Mouse (Mus musculus) cerebellum, postnatal 10 days (tissue): Measurements from ENCODE around the gene Scnn1b.

Source experiments
- DNase-seq, 2 experiments: peaks; one replicate each; pipeline ENCODE4 v3.0.0; 2021; ENCODE audit warnings: mixed read lengths in 2 of 2

Gene Scnn1b

DNA sequence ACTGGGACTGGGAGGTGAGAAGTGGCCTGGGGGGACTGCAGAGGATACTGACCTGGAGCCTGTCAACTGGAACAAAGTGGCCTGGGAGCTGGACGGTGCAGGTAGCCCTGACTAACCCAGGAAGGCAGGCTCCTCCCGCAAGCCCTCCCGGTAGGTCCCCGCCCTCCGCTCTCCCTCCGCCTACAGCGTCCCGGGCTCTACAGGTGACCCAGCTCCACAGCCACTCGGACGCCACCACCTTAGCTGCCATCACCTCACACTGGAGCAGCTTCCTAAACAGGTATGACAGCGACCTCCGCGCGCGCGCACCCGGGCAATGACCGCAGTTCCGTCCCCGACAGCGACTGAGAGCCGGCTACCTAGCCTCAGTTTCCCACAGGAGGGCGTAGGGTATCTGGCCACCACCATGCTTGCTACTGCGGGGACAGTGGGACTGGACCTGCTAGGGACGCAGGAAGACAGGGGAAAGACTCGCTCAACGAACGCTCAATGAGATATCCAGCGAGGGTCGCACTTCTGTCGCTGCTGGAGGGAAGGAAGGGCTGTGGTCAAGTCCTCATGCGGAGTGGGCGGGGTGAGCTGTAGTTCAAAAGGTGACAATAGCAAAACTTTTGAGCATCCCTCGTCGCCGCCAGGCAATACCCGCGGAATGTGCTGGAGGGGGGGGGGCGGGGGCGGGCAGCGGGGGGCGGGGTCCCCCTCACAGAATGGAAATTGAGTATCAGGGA lies at the start of gene Scnn1b:
Gene Scnn1b, plus strand, starts transcription at position 181 of the 728 bp plus-strand sequence.
- no peak for DNase-seq

DNA sequence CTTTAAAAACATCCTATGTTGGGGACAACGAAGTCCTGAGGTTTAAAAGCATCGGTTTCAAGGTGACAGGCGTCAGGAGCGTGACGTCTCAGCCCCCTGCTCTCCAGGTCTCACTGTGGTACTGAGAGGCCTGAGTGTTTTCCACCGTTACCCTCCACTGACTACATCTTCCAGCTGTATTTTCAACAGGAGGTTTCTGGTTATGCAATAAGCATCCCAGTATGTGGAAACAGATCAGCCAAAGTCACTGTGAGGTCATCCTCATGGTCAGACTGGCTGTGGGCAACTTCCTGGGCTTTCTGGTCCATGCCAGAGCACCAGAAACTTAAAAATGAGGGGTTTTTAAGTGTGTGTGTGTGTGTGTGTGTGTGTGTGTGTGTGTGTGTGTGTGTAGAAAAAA lies 43.2 kb upstream of the Scnn1b start:
- no peak for DNase-seq

DNA sequence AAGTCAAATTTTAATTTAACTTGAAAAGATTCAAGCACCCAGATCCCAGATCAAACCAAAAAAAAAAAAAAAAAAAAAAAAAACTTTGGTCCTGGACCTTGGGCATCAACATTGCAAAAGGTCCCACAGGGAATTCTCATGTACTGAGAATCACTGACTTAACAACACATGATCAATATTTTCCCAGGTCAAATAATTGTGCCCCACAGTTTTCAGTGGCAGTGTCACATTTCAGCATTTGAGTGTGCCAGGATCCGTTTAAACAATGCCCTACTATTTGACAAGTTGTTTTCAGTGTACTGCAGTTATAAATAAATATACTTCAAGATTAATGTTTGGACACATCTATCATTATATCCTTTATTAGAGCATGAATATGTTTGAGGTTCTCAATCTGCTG lies 36.4 kb upstream of the Scnn1b start:
- DNase-seq: no peak

DNA sequence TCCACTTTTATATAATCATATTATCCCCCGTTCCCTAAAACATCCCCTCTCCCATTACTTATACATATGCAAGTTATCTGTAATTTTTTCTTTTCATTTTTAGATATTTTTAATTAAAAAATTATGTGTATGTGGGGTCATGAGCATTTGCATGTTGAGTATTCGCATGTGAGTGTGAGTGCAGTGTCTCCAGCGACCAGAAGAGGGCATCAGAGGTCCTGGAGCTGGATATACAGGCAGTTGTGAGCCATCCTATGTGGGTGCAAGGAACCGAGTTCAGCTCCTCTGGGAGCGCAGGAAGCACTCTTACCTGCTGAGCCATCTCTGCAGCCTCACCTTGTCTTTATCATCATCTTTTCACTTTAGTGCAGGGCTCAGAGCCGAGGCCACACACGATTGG lies 29.4 kb upstream of the Scnn1b start:
- no peak for DNase-seq

DNA sequence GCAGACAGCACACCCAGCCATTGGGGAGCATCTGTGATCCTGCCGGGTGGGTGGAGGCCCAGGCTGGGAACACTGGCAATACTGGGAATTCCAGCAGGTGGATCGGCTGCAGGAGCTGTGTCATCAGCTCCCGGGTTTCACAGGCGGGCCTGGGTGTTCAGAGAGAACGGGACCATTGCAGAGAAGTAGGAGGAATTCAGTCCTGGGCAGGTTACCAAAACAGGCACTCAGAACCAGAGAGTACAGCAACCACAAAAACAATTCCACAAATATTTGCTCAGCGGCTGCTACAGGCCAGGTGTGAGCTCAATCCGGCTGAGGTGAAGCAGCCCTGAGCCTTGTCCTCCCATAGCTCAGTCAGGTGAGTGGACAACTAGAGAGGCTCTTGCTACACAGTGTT lies 28.0 kb upstream of the Scnn1b start:
- DNase-seq: no peak

DNA sequence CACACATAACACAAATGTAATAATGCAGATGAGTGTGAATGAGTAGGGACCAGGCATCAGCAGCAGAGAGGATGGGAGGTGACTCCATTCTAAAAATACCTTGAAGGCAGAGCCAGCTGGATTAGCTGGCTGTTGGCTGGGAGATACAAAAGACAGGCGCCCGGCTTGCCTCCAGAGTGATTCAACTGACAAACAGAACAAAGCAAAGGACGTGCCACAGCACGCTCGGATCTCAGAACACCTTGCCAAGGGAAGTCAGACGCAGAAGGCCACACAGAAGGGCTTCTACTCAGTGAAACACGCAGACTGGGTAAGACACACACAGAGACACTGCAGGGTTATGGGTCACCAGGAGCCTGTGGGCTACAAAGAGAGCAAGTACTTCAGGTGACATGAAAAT lies 24.0 kb upstream of the Scnn1b start:
- DNase-seq: peak; percentile 29 to 46

DNA sequence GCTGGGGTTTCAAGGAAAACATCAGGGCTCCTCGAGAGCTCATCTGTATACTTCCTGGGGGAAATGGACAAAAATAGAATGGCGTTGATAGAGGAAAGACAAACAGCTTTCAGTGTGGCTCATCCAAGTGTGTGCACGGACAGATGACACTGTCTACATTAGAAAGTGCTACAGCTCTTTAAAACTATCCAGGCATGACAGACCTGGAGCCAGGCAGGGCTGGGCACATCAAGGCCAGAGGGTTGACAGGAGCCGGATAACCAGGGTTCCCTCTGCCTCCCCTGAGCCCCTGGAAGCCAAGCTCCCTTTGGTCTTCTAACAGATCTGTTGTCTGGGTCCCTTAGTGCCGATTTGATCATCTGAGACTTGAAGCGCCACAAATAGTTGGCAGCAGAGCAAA lies 22.6 kb upstream of the Scnn1b start:
- DNase-seq: no peak

DNA sequence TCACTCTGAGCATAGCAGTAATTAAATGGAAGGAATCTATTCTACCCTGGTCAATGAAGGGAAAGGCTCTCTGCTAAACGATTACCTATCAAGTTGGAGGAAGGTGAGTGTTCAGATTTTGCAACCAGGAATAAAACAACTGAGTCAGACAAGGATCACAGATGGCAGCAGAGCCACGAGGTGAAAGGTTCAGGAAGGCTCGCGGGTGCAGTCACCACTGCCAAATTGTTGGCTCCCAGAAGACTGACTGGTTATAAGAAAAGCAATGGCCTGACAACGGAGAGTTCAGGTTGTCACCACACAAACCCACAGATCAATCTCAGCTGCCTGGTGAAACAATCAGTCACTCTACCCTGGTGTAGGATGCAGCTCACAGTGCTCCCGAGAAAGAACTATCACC lies 18.9 kb upstream of the Scnn1b start:
- no peak for DNase-seq

DNA sequence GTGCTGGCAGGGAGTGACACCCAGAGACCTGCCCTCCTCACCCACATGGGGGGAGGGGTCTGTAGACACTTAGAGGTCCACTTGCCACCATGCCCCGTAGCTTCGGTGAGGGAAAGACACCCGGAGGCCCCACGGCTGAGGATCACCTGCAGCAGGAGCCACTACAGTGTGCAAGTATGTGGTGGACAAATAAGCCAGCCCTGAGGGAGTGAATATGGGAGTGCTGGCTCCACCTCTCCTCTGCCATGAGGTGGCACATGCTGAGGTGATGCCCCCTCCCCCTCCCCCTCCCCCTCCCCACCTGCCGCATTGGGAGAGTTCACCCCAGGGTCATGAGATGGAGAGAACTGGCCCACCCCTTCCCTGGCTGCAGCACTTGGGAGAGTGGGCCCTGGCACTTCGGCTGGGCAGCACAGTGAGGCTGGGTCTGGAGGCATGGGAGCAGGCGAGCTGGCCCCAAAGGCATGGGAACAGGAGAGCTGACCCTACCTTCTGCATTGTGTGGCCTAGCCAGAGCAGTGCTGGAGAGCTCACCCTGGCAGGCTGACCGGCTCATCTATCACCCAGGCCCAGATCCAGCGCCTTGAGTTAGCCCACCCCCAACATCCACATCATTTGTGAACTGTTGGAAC lies 16.2 kb upstream of the Scnn1b start:
- DNase-seq: no peak

DNA sequence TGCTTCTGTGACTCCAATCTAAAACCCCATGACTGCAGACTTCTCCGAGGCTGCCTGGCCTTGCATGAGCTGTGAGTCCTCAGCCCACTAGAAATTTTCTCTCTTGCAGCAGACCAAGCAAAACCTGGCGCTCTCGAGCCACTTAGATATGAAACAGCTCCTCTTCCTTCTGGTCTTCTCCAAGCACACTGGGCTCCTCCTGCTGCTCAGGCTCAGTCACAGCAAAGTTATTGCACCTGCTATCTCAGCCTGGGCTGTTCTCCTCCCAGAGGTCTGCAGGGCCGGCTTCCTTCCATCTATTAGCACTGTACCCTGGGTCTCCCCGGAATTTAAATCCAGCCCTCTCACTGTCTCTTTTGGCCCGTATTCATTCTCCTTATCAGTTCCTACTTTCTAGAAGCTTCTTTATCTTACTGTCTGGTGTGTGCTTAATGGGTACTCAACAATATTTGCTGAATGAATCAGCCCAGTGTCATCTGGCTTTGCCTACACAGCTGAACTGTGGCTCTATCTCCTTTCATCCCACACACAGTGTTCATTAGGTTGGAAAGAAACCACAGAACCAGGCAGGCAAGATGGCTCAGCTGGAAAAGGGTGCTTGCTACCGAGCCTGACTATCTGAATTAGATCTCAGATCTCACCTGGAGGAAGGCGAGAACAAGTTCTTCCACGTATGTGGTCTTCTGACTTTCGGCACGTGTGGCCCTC lies 7.5 kb upstream of the Scnn1b start:
- DNase-seq: no peak

DNA sequence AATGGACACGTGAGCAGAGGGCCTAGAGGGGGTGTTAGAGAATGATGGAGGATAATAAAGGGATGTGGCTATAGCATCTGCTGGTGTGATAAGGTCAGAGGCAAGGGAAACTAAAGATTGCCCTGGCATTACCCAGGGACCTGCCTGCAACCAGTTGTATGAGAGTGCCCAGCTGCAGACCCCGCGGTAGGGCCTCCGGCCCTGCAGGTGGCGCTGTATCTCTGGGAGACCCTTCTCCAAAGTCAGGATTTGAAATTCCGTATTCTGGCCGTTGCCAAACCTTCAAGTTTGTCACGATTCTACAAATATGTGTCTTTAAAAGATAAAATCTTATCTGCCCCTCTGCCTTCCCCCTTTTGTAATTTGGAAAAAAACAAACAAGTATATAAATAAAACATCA lies 5.9 kb upstream of the Scnn1b start:
- DNase-seq: peak in 1 of 2 experiments; percentile 20

DNA sequence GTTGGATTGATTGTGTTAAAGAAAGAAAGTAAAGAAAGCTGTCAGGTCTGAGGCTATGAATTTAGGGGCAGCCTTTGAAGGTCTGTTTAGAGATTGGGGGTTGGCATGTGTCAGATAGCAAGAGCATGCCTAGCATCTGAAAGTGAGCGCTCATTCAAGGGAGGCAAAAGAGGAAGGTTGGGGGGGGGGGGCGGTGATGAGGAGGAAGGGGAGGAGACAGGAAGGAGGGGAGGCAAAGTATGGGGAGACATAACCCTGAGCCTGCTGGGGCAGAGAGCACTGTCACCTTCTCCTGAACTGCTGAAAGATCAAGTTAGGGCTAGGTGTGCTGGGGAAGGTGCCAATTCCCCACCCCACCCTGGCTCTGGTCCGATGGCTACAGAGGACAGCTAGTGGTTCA lies 6.8 kb downstream of the Scnn1b start:
- DNase-seq: no peak

DNA sequence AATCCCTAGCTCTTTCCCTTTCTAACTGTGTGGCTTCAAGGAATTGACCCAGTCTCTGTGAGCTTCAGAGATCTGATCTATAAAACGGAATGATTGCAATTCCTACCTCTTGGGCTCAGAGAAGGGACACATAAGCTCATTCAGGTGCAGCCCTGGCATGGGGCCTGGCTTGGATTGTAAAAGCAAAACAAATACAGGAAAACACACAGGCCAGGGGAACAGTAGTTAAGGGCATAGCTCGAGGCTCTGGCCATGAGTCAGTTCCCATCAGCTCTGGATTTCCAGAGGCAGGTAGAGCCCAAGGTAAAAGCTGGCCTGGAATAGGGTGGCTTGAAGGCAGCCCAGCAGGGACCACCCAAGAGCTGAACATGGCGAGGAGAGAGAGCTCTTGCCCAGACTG lies 9.2 kb downstream of the Scnn1b start:
- no peak for DNase-seq

DNA sequence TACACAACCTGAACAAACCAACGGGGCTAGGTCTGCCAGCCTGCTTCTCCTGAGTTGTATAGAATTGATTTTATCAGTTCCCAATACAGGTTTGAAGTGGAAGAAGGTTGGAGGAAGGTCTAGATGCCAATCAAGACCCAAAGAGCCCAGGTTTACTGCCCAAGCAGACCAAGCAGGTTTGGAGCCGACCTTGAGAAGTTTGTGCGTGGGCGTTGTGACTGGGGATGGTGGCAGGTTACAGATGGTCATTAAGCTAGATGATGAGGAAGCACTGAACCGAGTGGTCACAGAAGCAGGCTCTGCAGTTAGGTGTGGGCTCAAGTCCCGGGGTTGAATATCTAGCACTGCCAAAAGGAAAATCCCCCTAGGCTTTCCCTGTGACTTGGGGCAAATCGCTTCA lies 9.9 kb downstream of the Scnn1b start:
- DNase-seq: no peak

DNA sequence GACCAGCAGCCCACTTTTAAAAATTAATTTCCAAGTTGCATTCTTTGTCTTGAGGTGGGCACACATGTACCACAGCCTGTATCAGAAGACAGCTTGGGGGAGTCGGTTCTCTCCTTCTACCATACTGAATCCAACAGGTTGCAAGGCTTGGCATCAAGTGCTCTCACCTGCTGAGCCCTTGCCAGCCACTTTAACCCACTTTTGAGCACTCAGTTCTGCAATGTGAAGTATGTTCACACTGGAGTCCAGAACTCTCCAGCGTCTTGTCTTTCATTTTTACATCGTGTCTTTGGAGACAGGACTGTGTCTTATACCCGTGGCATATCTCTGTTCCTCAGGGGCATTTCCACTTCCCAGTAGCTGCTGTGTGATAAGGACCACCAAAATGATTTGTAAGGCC lies 15.4 kb downstream of the Scnn1b start:
- no peak for DNase-seq

DNA sequence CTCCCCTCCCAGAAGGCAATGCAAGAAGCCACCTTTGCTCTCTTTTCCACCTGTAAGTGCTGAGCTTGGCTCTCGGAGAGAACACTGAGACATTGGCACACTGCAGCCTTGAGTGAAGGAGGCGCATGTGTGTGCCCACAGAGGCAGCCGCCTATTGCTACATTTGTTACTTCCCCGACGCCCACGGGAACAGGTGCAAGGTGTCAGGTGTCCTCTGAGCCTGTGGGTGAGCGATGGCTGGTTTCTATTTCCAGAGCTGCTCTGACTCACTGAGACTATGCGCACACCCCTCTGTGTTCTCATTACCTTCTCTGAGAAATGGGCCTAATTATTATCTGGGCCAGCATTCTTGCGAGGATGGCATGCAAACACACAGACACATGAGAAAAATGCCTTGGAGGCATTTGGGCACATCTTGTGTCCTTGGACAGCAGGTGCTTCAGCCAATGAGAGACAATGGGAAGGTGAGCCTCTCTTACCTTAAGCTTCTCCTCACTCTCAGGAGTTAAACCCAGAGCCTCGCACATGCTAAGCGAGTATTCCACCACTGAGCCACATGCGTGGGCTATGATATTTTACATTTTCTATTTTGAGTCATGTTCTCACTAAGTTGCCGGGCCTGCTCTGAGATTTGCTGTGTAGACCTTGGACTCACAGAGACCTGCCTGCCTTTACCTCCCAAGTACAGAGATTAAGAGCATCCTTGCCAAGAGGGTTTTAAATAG lies 26.0 kb downstream of the Scnn1b start:
- DNase-seq: no peak

DNA sequence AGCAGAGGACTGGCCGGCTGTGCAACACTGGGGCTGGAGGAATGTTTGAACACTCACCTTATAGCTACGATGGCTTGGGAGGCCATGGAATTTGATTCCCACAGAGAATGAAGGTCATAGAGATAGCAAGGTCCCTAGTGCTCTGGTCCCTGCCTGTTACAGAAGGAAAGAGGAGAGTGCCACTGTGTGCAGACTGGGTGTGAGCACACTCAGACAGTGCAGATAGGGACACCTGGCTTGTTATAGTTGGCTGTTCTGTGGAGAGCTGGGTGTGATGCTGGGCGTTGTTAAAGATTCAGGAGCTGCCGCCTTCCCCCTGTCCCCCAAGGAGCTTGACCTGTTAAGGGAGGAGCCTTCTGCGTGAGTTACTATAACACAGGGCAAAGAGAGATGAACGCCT lies 31.9 kb downstream of the Scnn1b start:
- DNase-seq: no peak

DNA sequence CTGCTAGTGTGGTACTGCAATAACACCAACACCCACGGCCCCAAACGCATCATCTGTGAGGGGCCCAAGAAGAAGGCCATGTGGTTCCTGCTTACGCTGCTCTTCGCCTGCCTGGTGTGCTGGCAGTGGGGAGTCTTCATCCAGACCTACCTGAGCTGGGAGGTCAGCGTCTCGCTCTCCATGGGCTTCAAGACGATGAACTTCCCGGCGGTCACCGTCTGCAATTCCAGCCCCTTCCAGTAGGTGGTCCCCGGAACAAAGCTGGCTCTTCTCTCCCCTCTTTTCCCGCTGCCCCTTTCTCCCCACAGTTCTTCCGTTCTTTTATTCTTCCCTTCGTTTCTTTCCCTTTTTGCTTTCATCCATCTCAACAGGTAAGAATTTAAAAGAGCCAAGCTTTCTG lies 34.5 kb downstream of the Scnn1b start:
- DNase-seq: peak; percentile 82 to 83

DNA sequence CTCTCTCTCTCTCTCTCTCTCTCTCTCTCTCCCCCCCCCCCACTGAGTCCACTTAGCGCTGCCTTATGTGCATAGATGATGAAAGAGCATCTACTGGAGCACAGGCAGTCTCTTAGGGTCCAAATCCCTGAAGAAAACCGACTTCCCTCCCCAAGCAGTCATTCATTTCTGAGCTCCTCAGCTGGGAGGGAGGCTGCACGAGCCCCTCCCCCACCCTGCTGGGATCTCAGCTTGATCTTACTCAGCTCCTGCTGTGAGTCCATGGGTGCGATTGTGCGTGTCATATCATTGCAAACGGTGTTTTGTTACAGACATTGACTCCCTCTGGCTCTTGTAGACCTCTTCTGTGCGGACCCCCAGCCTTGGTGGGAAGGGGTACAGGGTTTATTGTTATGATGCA lies 35.1 kb downstream of the Scnn1b start:
- DNase-seq: peak in 1 of 2 experiments; percentile 44

DNA sequence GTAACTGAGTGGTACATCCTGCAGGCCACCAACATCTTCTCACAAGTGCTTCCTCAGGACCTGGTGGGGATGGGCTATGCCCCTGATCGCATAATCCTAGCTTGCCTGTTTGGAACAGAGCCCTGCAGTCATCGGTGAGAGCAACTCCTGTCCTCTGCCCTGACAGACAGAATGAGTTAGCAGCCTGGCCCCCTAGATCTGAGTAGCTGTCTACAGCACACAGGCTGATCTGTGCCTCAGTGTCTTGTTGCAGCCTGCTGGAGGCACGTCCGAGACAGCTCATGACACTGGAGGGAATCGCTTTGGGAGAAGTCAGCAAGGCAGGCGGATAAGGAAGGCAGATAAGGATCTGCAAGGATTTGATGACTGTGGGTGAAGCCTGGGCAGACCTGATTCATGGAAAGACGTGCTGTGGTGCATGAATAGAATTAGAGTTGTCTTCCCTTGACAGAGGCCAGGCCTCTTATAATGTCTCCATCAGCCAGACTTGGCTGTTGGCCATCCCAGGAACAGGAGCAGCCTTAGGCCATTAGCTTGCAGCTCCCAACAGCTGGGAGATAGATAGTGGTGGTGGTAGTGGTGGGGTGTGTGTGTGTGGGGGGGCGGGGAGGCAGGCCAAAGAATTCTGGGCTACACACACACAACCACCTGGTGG lies 38.0 kb downstream of the Scnn1b start:
- DNase-seq: peak in 1 of 2 experiments; percentile 39

DNA sequence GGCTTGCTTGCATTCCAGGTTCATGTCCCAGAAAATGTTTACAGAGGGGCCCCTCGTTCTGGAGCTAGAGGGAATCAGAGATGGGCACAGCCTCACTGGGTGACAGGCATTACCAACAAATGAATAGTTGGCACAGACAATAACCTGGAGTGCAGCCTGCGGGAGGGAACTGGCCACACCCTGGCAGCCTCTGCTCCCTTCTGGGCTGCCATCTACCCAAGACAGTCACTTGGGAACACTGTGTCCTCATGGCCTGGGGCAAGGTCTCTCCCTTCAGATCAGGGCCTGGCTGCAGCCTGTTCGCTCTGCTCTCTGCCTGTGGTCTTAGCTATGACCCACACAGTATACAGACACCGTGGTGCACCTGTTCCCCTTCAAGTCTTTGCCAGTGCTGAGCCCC lies 42.0 kb downstream of the Scnn1b start:
- DNase-seq: peak in 1 of 2 experiments; percentile 28

DNA sequence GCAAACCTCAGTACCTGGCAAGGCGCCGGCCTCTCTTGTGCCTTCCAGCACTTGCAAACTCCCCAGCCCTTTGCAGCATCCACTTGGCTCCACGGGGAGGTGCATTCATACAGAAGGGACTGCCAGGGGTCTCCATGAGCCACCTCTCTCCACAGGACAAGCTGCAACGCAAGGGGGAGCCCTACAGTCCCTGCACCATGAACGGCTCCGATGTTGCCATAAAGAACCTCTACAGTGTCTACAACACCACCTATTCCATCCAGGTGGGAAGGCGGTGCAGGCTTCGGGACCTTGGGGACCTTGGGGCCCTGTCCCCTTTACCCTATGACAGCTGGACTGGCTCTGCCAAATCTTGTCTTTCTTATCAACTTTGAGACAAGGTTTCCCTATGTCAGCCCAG lies 47.4 kb downstream of the Scnn1b start:
- peak; percentile 27 to 35 for DNase-seq

DNA sequence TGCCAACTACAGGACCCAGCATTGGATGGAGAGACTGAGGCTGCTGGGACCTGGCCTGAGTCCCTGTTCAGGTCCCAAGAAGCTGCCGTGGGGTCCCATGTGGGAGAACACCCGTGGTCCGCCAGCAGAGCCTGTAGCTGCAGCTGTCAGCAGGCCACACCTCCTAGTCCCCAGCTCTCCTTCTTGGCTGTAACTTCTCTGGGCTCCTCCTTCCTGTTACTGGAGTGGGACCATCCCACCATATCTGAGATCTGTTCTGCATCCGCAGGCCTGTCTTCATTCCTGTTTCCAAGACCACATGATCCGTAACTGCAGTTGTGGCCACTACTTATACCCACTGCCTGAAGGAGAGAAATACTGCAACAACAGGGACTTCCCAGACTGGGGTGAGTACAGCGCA lies 49.1 kb downstream of the Scnn1b start:
- no peak for DNase-seq
